Mouse (Mus musculus) liver, adult (tissue): ENCODE results near the gene Kcnh7.

Experiments used
- GATA4 ChIP-seq: IDR thresholded peaks from 2 replicates; pipeline ENCODE4 v1.6.1; 2014; ENCODE audit warnings: mild to moderate bottlenecking, low read length; ENCODE audit not compliant: insufficient replicate concordance

The Kcnh7 gene

DNA sequence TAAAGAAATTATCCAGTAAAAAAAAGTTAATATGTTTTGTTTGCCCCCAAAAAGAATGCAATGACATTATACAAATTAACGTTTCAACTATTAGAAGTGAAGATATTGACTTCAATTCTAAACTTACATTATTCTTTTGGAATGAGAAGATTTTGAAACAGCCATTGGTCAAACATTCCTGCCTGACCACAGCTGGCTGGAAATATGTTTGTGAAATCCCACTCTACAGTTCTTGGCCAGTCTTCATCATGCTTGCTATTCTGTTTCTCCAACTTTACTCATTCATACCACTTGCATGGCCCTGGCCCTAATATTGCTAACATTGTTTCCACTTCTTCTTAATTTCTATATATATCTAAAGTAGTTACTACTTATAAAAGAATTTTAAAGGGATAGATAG, 349.8 kb downstream of the Kcnh7 start:
- no peak for TF ChIP-seq GATA4

GRCm38 (mm10) chr2:62819231-62819630, 364.9 kb downstream of the Kcnh7 start:
- TF ChIP-seq GATA4: no peak

DNA sequence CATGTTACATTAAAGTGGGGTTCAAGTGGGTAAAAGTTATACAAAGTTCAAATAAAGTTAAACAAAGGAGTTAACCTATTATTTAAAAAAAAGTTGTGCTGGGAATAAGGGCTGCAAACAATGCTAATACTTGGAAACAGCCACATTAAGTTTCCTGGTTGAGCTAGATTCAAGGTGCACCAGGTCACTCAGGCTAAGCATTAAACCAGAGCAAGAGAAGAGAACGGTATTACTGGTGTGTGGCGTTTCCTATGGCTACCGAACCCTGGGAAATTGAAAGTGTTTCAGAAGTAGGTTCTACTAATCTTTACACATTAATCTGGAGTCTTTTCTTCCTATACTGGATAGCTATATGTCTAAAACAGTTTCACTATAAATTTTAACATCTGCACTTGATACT, 368.1 kb downstream of the Kcnh7 start:
- no peak for TF ChIP-seq GATA4

GRCm38 (mm10) chr2:62808813-62809212, 375.3 kb downstream of the Kcnh7 start:
- no peak for TF ChIP-seq GATA4

- TF ChIP-seq GATA4: no peak
Observed at GRCm38 (mm10) chr2:62807476-62807882, 376.6 kb downstream of the Kcnh7 start.

DNA sequence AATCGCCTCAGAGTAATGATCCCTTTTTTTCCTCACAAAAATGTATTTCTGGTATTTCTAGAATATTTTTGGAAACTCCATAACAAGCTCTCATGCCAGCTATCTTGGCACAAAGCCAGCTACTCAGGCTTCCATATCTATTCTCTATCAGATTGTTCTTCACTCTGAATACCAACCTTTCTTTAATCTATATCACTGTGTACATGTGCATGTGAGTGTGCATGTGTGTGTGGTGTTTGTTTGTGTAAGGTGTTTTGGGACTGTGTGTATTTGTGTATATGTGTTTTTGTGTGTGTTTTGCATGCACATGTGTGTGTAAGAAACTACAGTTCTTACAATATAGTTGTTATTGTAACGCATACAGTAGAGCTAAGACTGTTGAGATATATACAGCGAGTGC, 377.2 kb downstream of the Kcnh7 start:
- no peak for TF ChIP-seq GATA4

GRCm38 (mm10) chr2:62804030-62804429, 380.1 kb downstream of the Kcnh7 start:
- no peak for TF ChIP-seq GATA4

- no peak for TF ChIP-seq GATA4
Observed at GRCm38 (mm10) chr2:62784460-62785038, 399.5 kb downstream of the Kcnh7 start.

- no peak for TF ChIP-seq GATA4
Observed at GRCm38 (mm10) chr2:62746256-62746655, 437.8 kb downstream of the Kcnh7 start.

DNA sequence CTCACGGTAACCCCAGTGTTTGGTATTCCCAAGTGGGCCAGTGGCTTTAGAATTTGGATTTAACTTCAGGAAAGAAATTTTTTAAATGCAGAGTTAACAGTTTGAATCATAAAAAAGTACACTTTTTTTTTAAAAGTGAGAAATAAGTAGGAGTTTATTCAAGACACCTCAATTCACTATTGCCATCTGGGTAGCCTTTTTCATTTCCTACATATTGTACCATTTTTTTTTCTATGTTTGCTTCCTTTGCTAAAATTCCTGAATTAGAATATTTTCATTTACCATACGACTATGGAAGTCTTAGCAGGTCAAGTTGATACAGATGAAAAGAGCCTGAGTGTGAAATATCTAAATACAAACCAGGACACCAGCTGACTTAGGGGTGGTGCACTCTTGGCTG, 441.0 kb downstream of the Kcnh7 start:
- TF ChIP-seq GATA4: no peak

- no peak for TF ChIP-seq GATA4
Observed at GRCm38 (mm10) chr2:62730671-62731070, 453.4 kb downstream of the Kcnh7 start.

GRCm38 (mm10) chr2:62727732-62728131, 456.4 kb downstream of the Kcnh7 start:
- TF ChIP-seq GATA4: no peak

- TF ChIP-seq GATA4: no peak
Observed at GRCm38 (mm10) chr2:62725946-62726345, 458.1 kb downstream of the Kcnh7 start.

- TF ChIP-seq GATA4: no peak
Observed at GRCm38 (mm10) chr2:62718411-62718810, 465.7 kb downstream of the Kcnh7 start.

DNA sequence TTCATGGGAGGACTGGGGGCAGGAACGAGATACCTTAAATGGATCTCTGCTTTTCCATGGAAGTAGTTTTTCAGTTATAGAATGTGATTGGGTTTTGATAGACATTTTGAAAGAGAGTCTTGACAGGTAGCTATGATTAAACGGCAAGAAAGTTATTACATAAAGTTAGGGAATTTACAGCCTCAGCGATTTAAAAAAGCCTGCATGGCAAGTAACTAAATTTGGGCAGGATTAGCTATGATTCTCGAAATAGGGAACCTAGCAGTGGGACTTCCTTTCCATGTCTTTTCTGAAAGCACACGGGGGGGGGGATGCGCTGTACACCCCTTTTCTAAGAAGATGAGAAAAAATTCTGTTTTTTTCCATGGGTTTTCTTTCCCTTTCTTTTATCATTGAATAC, 466.8 kb downstream of the Kcnh7 start:
- TF ChIP-seq GATA4: no peak

DNA sequence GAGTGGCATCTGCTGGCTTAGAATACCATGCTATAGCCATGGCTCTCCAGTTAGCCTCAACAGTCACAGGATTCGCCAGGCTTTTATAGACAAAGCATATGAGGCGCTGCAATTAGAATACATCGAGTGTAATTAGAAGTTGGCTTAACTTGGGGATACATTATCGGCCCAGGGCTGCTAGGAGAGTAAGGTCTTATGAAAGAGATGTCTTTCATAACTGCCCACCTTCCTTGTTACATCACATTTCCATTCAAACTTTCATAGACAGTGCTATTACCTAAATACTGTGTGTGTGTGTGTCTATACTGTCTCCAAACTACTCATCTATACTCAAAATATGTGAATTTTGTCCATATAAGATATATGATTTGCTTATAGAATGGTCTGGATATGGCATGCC, 468.8 kb downstream of the Kcnh7 start:
- TF ChIP-seq GATA4: no peak

DNA sequence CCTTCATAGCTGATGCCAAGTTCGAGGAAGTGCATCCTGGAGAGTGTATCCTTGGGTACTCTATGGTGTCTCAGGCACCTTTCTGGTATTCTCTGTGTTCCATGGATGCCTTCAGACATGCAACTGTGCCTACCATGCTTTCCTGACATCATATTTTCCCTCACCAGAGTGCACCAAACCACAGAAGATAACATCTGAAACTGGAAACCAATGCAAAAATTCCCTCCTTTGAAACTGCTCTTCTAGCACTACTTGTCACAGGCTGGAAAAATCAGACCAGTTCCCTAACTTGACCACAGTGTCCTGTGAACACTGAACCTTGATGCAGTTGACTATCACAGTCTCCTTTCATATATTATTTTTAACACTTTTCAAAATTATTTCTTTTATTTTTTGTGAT, 474.5 kb downstream of the Kcnh7 start:
- no peak for TF ChIP-seq GATA4
